Mouse (Mus musculus) layer of hippocampus, adult 2 months (tissue): ENCODE measurements around the gene Sla2. TPM values are rescaled to one million over a fixed set of nuclear protein-coding genes. Genes with fewer than 3 reads are reported as not detected.
"Not testable (repeated sequence)": the region's sequence is repeated elsewhere in the genome, so short reads cannot be mapped to it uniquely, and the experiment has no call there.

ENCODE experiments used
- DNase-seq, 2 experiments: peaks; one replicate each; pipeline ENCODE4 v3.0.0; 2022; ENCODE audit warnings: low spot score in 2 of 2
- H3K27ac ChIP-seq: fragments of 200-600 bp; 2 replicates; pipeline ENCODE4 v1.8.1; 2022
- H3K4me3 ChIP-seq: fragments of 200-600 bp; 2 replicates; pipeline ENCODE4 v1.8.1; 2022; ENCODE audit warnings: mild to moderate bottlenecking
- CTCF ChIP-seq: fragments of 200-600 bp; conservative IDR thresholded peaks from 2 replicates; pipeline ENCODE4 v1.8.1; 2022; ENCODE audit warnings: antibody characterized with exemption, mild to moderate bottlenecking, moderate library complexity
- long read RNA-seq, 2 experiments: library from polyadenylated mRNA; stranded (forward); transcript quantifications; one replicate each; pipeline ENCODE4 v2.0.0; 2021; ENCODE audit warnings: borderline mapping rate in 2 of 2
- total RNA-seq, 2 experiments: library from RNA; stranded (reverse); gene quantifications; 2 replicates each; pipeline ENCODE4 v1.2.3; 2021

Sla2 gene
- total RNA-seq: under 1 TPM; 0.31 to 0.34 TPM
- long read RNA-seq, experiment 1, partial matches to known transcripts: 0 of 1 reads
- long read RNA-seq, experiment 1, other reads (novel, unspliced or antisense): 0 of 1 reads
- long read RNA-seq, experiment 2, partial matches to known transcripts: 0 of 1 reads
- long read RNA-seq, experiment 2, other reads (novel, unspliced or antisense): 1 of 1 reads

DNA sequence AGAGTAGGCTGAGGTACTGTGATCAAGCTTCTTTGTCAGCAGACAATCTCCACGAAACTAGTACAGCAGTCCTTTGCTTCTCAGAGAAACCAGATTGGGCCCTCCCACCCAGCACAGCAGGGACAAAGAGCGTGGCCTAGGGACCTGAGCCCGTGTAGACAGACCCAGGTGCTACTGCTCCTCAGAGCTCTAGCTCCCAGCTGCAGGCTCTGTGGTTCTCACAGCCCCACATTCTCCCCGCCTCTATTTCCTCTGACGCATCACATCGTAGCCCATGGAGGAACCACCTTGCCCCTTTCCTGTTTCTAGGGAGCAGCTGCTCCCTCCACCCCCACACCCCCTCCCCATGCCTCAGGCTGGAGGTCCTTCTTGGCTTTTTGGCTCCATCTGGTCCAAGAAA is at the start of gene Sla2:
Gene Sla2, minus strand, starts transcription at position 176 of the 400 bp plus-strand sequence.
- no peak for TF ChIP-seq CTCF
- no peak for DNase-seq
- no peak within 1 kb of the TSS for H3K27ac ChIP-seq
- H3K4me3 ChIP-seq: no peak within 1 kb of the TSS

DNA sequence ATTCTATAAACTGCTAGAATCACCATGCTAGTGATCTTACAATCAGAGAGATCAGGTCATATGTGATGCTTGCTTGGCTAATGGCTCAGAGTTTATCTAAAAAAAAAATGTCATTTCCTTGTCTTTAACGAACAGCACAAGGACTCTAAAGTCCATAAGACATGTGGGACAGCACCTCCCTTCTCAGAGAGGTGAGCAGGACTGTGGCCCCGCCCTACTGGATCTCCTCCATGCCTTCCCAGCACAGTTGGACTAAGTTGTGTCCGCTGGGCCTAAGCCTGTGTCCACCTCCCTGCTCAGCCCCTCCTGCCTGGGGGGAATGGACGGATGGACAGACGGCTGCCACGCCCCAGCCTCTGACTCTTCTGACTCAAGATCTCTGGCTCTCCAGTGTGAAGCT is 48.0 kb upstream of the Sla2 start:
- Histone ChIP-seq H3K27ac (no peak overlapping the region), H3K4me3 (no peak overlapping the region)
- DNase-seq: no peak
- no peak for TF ChIP-seq CTCF

GRCm38 (mm10) chr2:156933426-156933825 is 46.4 kb upstream of the Sla2 start:
- no peak overlapping the region for H3K4me3 ChIP-seq
- no peak for TF ChIP-seq CTCF
- H3K27ac ChIP-seq: no peak overlapping the region
- no peak for DNase-seq

- no peak overlapping the region for H3K4me3 ChIP-seq
- TF ChIP-seq CTCF: no peak
- no peak overlapping the region for H3K27ac ChIP-seq
- DNase-seq: no peak
Observed at GRCm38 (mm10) chr2:156931421-156931820, 44.4 kb upstream of the Sla2 start.

GRCm38 (mm10) chr2:156930549-156930948 is 43.6 kb upstream of the Sla2 start:
- Histone ChIP-seq H3K4me3 (no peak overlapping the region), H3K27ac (peak overlapping the region; percentile 43; the same call in 1 of the 2 replicates)
- DNase-seq: no peak
- TF ChIP-seq CTCF: no peak

DNA sequence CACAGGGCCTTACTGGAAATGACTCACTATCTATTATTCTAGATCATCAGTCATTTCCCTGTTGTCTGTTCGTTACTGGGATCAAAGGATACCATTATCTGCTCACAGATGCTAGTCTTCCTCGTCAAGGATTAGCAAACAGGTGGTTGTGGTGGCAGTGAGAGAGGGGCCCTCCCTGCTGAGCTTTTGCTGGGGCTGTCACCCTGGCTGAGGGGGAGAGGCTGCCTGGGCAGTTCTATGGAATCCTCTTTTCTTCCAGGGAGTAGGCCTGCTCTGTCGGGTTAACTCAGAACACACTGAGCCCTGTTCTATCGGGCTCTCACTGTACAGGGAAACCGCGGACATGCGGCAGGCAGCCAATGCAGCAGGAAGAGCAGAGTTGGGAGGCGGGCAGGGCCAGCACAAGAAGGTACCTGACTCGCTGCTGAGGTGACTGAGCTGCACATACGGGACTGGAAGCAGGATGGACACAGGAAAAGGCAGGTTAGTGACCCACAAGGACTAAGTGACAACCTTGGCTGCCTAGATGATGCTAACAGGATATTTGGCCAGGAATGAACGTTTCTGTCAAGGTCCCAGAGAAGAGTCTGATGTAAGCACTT is 42.6 kb upstream of the Sla2 start:
- DNase-seq: no peak
- Histone ChIP-seq H3K4me3 (no peak overlapping the region), H3K27ac (peak overlapping the region; percentile 68)
- no peak for TF ChIP-seq CTCF

- TF ChIP-seq CTCF: no peak
- peak overlapping the region; percentile 51 for H3K27ac ChIP-seq
- H3K4me3 ChIP-seq: no peak overlapping the region
- no peak for DNase-seq
Observed at GRCm38 (mm10) chr2:156928606-156929005, 41.6 kb upstream of the Sla2 start.

GRCm38 (mm10) chr2:156927663-156928062 is 40.7 kb upstream of the Sla2 start:
- TF ChIP-seq CTCF: no peak
- H3K27ac ChIP-seq: peak overlapping the region; percentile 51; the same call in 1 of the 2 replicates
- DNase-seq: no peak
- H3K4me3 ChIP-seq: no peak overlapping the region

GRCm38 (mm10) chr2:156925611-156926010 is 38.6 kb upstream of the Sla2 start:
- not testable (repeated sequence) for H3K27ac ChIP-seq, H3K4me3 ChIP-seq, DNase-seq

GRCm38 (mm10) chr2:156925075-156925474 is 38.1 kb upstream of the Sla2 start:
- DNase-seq, H3K4me3 ChIP-seq, H3K27ac ChIP-seq: not testable (repeated sequence)

DNA sequence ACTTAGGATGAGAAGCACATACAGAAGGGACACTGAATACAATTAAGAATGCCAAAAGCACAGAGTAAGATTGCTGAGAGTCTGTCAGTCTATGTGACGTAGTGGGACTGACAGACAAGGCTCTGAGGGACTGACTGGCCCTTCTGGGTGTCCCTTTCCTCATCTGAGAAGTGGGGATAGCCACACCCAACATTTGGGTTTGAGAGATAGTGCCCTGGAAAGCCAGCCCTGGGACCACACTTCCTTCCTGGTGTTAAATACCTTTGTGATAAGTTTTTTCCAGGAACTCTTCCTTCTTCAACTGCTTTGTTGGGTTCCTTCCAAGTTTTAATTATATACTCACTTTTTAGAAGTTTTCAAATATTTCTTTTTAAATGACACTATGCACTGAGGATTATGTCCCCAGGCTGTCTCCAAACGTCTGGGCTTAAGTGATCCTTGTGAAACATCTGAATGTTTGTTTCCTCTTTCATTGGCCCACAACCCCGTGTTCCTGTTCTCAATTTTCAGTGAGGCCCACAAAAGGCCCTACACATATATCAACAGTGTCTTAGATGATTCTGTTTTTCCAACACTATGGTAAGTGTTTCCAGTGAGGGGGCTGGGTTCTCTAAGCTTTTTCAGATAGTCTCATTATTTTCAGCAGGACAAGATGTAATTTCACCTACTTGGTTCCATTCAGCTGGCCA is 37.4 kb upstream of the Sla2 start:
- no peak for TF ChIP-seq CTCF
- no peak overlapping the region for H3K27ac ChIP-seq
- no peak for DNase-seq
- no peak overlapping the region for H3K4me3 ChIP-seq

DNA sequence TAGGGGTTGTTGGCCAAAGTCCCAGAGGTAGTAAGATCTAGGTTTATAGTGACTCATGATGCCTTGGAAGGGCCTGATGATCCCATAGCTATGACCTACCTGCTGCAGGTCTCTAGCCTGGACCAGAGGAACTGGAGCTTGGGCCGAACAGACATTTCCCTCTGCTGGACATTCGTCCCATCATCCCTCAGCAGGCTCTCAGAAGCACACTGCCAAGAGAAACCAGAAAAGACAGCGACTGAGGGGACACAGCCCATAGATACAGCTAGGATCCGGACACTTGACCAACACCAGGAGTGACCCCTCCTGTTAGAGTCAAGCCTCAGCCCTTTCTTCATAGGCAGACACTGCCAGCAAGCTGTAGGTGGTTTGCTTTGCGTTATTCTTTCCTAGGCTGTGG is 36.1 kb upstream of the Sla2 start:
- TF ChIP-seq CTCF: no peak
- no peak overlapping the region for H3K4me3 ChIP-seq
- H3K27ac ChIP-seq: no peak overlapping the region
- DNase-seq: no peak

DNA sequence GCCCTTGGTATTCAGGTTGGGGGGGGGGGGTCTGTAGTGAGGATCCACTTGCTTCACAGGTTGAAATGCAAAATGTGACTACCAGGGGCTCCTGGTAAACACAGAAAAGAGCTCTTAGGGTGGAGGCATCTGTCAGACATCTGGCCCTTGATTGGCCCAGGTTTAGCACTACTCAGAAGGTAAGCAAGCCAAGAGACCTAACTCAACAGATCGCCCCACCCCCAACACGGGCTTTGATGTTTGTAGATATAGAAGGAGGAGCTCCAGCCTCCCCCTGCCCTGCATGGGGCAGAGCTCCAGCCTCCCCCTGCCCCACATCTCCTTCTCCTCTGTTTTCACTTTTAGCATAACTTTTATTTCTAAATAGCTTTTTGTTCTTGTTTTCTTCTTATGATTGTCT is 32.8 kb upstream of the Sla2 start:
- no peak for DNase-seq
- TF ChIP-seq CTCF: no peak
- H3K4me3 ChIP-seq: no peak overlapping the region

DNA sequence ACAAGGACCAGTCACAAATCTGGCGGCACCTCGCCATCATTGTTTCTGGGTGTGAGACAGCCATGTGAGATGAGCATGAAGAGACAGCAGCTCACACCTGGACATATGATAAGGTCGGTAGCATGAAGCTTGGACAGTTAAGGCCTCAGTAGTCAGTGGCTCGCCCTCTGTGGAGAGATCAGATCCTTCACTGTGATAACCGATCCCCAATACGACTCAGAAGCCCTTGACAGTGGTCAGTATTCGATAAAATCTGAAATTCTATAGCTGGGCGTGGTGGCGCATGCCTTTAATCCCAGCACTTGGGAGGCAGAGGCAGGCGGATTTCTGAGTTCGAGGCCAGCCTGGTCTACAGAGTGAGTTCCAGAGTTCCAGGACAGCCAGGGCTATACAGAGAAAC is 32.2 kb upstream of the Sla2 start:
- H3K27ac ChIP-seq, DNase-seq, H3K4me3 ChIP-seq: not testable (repeated sequence)

More for the DNA sequence above, 32.8 kb upstream of the Sla2 start:
- no peak overlapping the region for H3K27ac ChIP-seq
